ENCODE assay signal across 17 mouse cellular contexts in genomic region chr5:6167983-6168382, GRCm38 (mm10).
DNase-seq lines count a peak whose midpoint lies in the region; ATAC-seq and TF ChIP-seq lines count a peak whose summit lies in the region.
"Had no signal": no experiment of that assay in that cellular context is flagged by ENCODE, and none has a peak within 500 bp of the region (broad histone marks: within the 10 kb centered on the region; RNA-seq: fewer than 3 reads in every experiment).

No protein-coding gene starts in this region.

- H3K27me3 ChIP-seq in forebrain, embryonic 15.5 days = no peaks in the 10 kb centered on the region
- no peaks in the 10 kb centered on the region for H3K27me3 ChIP-seq in forebrain, embryonic 11.5 days (ENCODE audit: control insufficient read depth, insufficient read depth, low read length)
- no peaks in the 10 kb centered on the region for H3K27me3 ChIP-seq in midbrain, postnatal 0 days (ENCODE audit: insufficient read depth, low read length)
- H3K27me3 ChIP-seq in midbrain, embryonic 11.5 days (ENCODE audit: control insufficient read depth, insufficient read depth, low read length) = no peaks in the 10 kb centered on the region
- H3K27me3 ChIP-seq: heart, embryonic 12.5 days; intestine, embryonic 15.5 days had no signal

- DNase-seq in forebrain, embryonic 11.5 days (ENCODE audit: low spot score) = no peak
- peak; percentile 3 for DNase-seq in midbrain, postnatal 0 days (ENCODE audit: low spot score)
- DNase-seq in midbrain, embryonic 11.5 days (ENCODE audit: low spot score, missing footprints) = no peak
- DNase-seq in brain, embryonic 18.5 days (ENCODE audit: low read depth, low spot score) = peak; percentile 36
- peak; percentile 23 for DNase-seq in telencephalon, adult 2 months (ENCODE audit: low read depth, low spot score)
- no peak for DNase-seq in right cerebral cortex, postnatal 36 days (ENCODE audit: low spot score in 2 of 2)
- DNase-seq: adrenal gland, adult 2 months; adrenal gland, postnatal 25 days; cerebellum, adult 18-20 months; cerebellum, adult 9-11 months; gastrocnemius, postnatal 14 days had no signal

- TF ChIP-seq CTCF in midbrain, postnatal 0 days (IDR thresholded peaks at IDR 0.05) = no peak

- no peaks in the 10 kb centered on the region for H3K36me3 ChIP-seq in forebrain, embryonic 15.5 days
- H3K36me3 ChIP-seq in forebrain, embryonic 11.5 days (ENCODE audit: control insufficient read depth, insufficient read depth, low read length) = no peaks in the 10 kb centered on the region
- no peaks in the 10 kb centered on the region for H3K36me3 ChIP-seq in midbrain, postnatal 0 days (ENCODE audit: insufficient read depth, low read length)
- no peaks in the 10 kb centered on the region for H3K36me3 ChIP-seq in midbrain, embryonic 11.5 days (ENCODE audit: control insufficient read depth, insufficient read depth, low read length)
- H3K36me3 ChIP-seq: embryonic facial prominence, embryonic 10.5 days; heart, embryonic 12.5 days; hindbrain, embryonic 10.5 days; intestine, embryonic 15.5 days had no signal

- WGBS in forebrain, embryonic 15.5 days = 36% methylated on average over 2 of the region's 2 CpGs
- 65% methylated on average over 2 of the region's 2 CpGs for WGBS in forebrain, embryonic 11.5 days
- 64% methylated on average over 2 of the region's 2 CpGs for WGBS in midbrain, postnatal 0 days
- WGBS in midbrain, embryonic 11.5 days = 77% methylated on average over 2 of the region's 2 CpGs

- H3K4me3 ChIP-seq in forebrain, embryonic 15.5 days = no peak overlapping the region
- H3K4me3 ChIP-seq in forebrain, embryonic 11.5 days (ENCODE audit: low read depth, low read length) = no peak overlapping the region
- no peak overlapping the region for H3K4me3 ChIP-seq in midbrain, postnatal 0 days (ENCODE audit: low read depth, low read length)
- no peak overlapping the region for H3K4me3 ChIP-seq in midbrain, embryonic 11.5 days (ENCODE audit: low read depth, low read length)
- H3K4me3 ChIP-seq: embryonic facial prominence, embryonic 10.5 days; heart, embryonic 12.5 days; hindbrain, embryonic 10.5 days; intestine, embryonic 15.5 days had no signal

- H3K4me1 ChIP-seq in forebrain, embryonic 15.5 days = peaks cover 9% of the 10 kb centered on the region; the same call in 1 of the 2 replicates
- no peaks in the 10 kb centered on the region for H3K4me1 ChIP-seq in forebrain, embryonic 11.5 days (replicated peaks; ENCODE audit: control insufficient read depth, insufficient read depth, low read length)
- H3K4me1 ChIP-seq in midbrain, postnatal 0 days (ENCODE audit: insufficient read depth, low read length) = no peaks in the 10 kb centered on the region
- H3K4me1 ChIP-seq in midbrain, embryonic 11.5 days (ENCODE audit: control insufficient read depth, insufficient read depth, low read length) = no peaks in the 10 kb centered on the region
- H3K4me1 ChIP-seq: embryonic facial prominence, embryonic 10.5 days; heart, embryonic 12.5 days; hindbrain, embryonic 10.5 days; intestine, embryonic 15.5 days had no signal

- ATAC-seq in forebrain, embryonic 15.5 days (replicated peaks) = peak; percentile 79
- ATAC-seq in forebrain, embryonic 11.5 days (replicated peaks; ENCODE audit: low FRiP score) = no peak
- ATAC-seq in midbrain, postnatal 0 days (ENCODE audit: low FRiP score) = no peak
- no peak for ATAC-seq in midbrain, embryonic 11.5 days (ENCODE audit: low FRiP score)
- ATAC-seq: intestine, embryonic 15.5 days had no signal

- no peak overlapping the region for H3K9ac ChIP-seq in forebrain, embryonic 15.5 days (replicated peaks)
- no peak overlapping the region for H3K9ac ChIP-seq in forebrain, embryonic 11.5 days (ENCODE audit: low read length)
- H3K9ac ChIP-seq in midbrain, postnatal 0 days (replicated peaks; ENCODE audit: low read length, poor library complexity, severe bottlenecking) = no peak overlapping the region
- no peak overlapping the region for H3K9ac ChIP-seq in midbrain, embryonic 11.5 days (ENCODE audit: low read length)
- H3K9ac ChIP-seq: heart, embryonic 12.5 days; hindbrain, embryonic 14.5 days; intestine, embryonic 15.5 days had no signal

- H3K4me2 ChIP-seq in forebrain, embryonic 15.5 days (replicated peaks) = no peak overlapping the region
- H3K4me2 ChIP-seq in forebrain, embryonic 11.5 days (ENCODE audit: low read depth, low read length, severe bottlenecking) = no peak overlapping the region
- H3K4me2 ChIP-seq in midbrain, postnatal 0 days (ENCODE audit: low read depth, low read length, poor library complexity, severe bottlenecking) = no peak overlapping the region
- no peak overlapping the region for H3K4me2 ChIP-seq in midbrain, embryonic 11.5 days
- H3K4me2 ChIP-seq: heart, embryonic 12.5 days; hindbrain, embryonic 14.5 days; intestine, embryonic 15.5 days had no signal

- no peak overlapping the region; the same call in 1 of the 2 replicates for H3K27ac ChIP-seq in forebrain, embryonic 15.5 days (replicated peaks)
- no peak overlapping the region for H3K27ac ChIP-seq in forebrain, embryonic 11.5 days (ENCODE audit: low read depth, low read length)
- no peak overlapping the region for H3K27ac ChIP-seq in midbrain, postnatal 0 days (ENCODE audit: low read depth, low read length)
- H3K27ac ChIP-seq in midbrain, embryonic 11.5 days (ENCODE audit: low read depth, low read length) = no peak overlapping the region
- H3K27ac ChIP-seq: embryonic facial prominence, embryonic 10.5 days; hindbrain, embryonic 10.5 days; hindbrain, embryonic 14.5 days; intestine, embryonic 15.5 days had no signal

- no peaks in the 10 kb centered on the region for H3K9me3 ChIP-seq in forebrain, embryonic 15.5 days
- H3K9me3 ChIP-seq in forebrain, embryonic 11.5 days (ENCODE audit: control insufficient read depth, low read length) = no peaks in the 10 kb centered on the region
- H3K9me3 ChIP-seq in midbrain, postnatal 0 days (ENCODE audit: low read length) = no peaks in the 10 kb centered on the region
- H3K9me3 ChIP-seq in midbrain, embryonic 11.5 days (ENCODE audit: control insufficient read depth, low read length) = no peaks in the 10 kb centered on the region
- H3K9me3 ChIP-seq: embryonic facial prominence, embryonic 10.5 days; heart, embryonic 12.5 days; hindbrain, embryonic 10.5 days; intestine, embryonic 15.5 days had no signal

Comparison
In these comparisons a context has a peak if more than half of its experiments do, and no peak if none do; other contexts are left out.
1. DNase-seq: peak in midbrain, postnatal 0 days (single experiment), brain, embryonic 18.5 days (single experiment) and telencephalon, adult 2 months (single experiment); none in forebrain, embryonic 11.5 days (single experiment), midbrain, embryonic 11.5 days (single experiment) and right cerebral cortex, postnatal 36 days (0 of 2).